Mouse (Mus musculus) layer of hippocampus, postnatal 10 days (tissue): ENCODE results near the gene Hdac8. TPM values are rescaled to one million over a fixed set of nuclear protein-coding genes. Genes with fewer than 3 reads are reported as not detected.
A peak's percentile ranks its signal among the peaks of the same experiment; 100 is the strongest.

Experiments used
- DNase-seq, 2 experiments: peaks; one replicate each; pipeline ENCODE4 v3.0.0; 2021; ENCODE audit warnings: low spot score in 2 of 2
- long read RNA-seq: library from polyadenylated mRNA; stranded (forward); transcript quantifications from one replicate; pipeline ENCODE4 v2.0.0, GENCODE M21; 2023
- total RNA-seq, 2 experiments: library from RNA; stranded (reverse); gene quantifications; 2 replicates each; pipeline ENCODE4 v1.2.3; 2021

The Hdac8 gene
- 10 to 100 TPM; 14.5 to 16.2 TPM for total RNA-seq
- long read RNA-seq, transcript Hdac8-201 (11 exons, 1,936 nt) = major isoform, 5 of 13 reads
- long read RNA-seq, partial matches to known transcripts = 0 of 13 reads
- long read RNA-seq, other reads (novel, unspliced or antisense) = 8 of 13 reads

GRCm38 (mm10) chrX:102504644-102505481, at the start of gene Hdac8:
Gene Hdac8 (minus strand): TSS chrX:102505359.
- peak; percentile 41 to 62 for DNase-seq

DNA sequence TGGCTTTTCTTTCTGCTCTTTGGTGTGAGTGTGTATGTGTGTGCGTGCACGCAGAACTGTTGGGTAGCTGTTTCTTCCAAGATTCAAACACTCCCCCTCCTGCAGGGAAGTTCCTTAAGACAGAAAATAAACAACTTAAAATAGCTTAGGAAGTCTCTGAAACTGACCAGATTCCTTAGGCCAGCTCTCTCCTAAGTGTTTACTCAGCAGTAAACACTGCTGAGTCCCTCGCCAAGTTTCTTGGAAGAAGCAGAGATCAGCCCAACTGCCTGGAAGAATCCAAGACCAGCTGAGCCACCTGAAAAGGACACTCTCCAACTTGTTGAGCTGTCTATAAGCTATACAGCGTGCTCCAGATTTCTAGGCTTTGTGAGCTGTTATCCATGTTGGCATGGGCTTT, 4.0 kb upstream of the Hdac8 start:
- DNase-seq = no peak

DNA sequence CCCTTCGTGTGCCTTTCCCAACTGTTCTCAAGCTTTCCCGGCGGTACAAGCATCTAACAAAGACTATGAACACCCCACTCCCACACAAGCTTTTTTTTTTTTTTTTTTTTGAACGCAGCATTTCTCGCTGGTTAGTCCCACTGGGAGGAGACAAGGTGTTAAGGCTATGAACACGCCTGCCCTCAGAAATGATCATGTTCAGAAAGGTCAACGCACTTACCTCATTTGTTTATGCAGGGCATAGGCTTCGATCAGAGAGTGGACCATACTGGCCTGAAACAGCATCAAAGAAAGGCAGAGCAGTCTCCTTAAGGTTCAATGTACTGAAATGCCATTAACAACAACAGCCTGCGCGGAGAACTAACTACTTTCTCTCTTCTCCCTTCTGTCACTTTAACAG, 980 bp downstream of the Hdac8 start:
- DNase-seq = no peak

GRCm38 (mm10) chrX:102493992-102494730, 11.0 kb downstream of the Hdac8 start:
- DNase-seq = peak in 1 of 2 experiments; percentile 8

GRCm38 (mm10) chrX:102485575-102485974, 19.6 kb downstream of the Hdac8 start:
- no peak for DNase-seq

DNA sequence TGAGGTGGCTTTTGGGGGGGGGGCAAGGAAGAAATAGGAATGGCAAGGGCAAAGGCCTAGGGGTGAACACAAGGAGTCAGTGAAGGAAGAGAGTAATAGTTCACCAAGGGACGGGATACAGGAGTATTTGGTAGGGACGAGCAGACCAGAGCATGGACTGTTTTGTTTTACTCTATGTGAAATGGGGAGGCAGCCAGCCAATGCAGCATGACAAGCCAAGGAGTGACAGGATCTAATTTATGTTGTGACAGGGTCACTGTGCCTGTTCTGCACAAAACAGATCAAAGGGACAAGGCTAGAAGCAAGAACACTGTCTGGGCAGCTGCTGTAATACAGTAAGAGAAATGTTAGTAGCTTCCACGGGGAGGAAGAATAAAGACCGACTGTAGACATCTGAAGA, 25.5 kb downstream of the Hdac8 start:
- DNase-seq = no peak

- DNase-seq = peak in 1 of 2 experiments; percentile 27
These were observed 26.2 kb downstream of the Hdac8 start for GRCm38 (mm10) chrX:102478965-102479364.

DNA sequence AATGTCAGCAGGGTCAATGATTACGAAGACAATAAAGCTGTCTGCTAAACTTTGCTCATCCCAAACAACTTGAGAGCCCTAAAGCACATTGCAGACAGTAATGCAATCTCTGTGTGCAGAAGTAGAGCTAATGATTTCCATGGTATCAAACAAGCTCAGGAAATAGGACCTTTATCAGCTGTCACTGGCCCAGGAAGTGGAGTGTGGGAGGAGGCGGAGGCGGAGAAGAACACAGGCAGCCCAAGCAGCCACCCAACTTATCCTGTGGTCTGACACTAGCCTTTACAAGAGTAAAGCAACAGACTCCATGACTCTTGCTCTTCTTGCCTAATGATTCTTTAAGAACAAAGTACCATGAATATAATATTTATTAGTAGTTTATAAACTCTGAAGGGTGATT, 26.7 kb downstream of the Hdac8 start:
- no peak for DNase-seq

- peak; percentile 77 to 83 for DNase-seq
These were observed 28.4 kb downstream of the Hdac8 start for GRCm38 (mm10) chrX:102476784-102477183.

DNA sequence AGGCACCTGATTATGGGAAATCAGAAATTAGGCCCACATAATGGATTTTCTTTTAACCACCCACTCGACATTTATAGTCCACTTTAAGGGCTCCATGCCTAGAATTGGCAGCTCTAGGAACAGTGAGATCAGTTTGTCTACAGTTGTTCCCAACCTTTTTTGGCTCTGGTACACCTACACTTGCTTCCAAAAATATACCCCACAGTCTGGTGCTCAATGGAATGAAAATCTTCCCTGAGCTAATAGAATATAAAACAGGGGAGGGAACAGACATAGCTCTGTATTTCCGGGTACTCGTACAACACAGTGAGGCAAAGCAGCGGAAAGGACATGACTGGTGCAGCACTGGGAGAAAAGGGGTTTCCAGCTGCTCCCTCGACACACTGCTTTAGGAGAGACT, 29.6 kb downstream of the Hdac8 start:
- DNase-seq = no peak

GRCm38 (mm10) chrX:102418343-102419127, 86.6 kb downstream of the Hdac8 start:
- DNase-seq = no peak

DNA sequence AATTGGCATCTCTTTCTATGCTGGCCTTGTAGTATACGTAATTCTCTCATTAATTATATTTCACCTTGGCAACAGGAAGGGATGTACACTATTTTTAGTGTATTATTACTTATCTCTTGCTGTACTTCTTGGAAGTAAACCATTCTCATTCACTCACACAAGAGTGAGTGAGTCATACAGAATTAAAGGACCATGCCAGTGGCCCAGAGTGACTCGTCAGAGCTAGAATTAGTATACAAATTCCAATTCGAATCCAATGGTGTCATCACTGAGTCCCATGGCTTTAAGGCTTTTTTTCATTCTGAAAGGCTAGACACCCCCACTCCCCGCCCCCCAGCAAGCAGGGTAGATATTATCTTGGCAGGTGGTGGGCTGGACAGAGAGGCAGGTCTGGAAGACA, 88.2 kb downstream of the Hdac8 start:
- no peak for DNase-seq

DNA sequence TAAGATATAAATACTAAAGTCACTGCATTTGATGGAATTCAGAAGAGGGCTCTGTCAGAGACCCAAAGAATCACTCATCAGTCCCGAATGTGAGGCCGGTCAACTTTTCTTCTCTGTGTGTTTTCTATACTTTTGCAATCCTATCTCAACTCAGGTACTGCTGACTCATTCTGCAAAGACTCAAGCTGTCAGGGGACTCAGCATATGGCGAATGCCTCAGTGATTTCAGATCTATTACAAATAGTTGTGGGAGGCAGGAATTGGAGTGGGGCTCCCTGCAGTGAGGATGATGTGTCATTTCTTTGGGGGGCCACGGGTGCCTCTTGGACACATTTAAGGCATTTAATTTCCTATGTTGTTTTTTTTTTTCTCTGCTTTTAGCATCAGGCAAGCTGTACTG, 88.8 kb downstream of the Hdac8 start:
- DNase-seq = no peak

DNA sequence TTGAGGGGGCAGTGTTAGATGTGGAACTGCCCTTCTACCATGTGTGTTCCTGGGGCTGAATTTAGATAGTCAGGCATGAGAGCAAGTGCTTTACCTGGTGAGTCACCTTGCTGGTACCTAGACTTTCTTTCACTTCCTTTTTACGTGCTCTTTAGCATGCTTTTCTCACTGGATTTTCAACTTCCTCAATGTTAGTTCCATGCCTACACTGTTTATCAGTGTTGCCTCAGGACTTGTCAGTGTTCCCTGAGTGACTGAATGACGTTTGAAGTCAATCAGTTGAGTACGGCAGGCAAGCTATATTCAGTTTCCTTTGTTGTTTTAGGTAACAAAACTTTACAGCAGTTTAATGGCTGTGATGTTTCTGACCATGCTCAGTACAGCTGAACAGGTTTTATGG, 120.4 kb downstream of the Hdac8 start:
- DNase-seq = no peak

DNA sequence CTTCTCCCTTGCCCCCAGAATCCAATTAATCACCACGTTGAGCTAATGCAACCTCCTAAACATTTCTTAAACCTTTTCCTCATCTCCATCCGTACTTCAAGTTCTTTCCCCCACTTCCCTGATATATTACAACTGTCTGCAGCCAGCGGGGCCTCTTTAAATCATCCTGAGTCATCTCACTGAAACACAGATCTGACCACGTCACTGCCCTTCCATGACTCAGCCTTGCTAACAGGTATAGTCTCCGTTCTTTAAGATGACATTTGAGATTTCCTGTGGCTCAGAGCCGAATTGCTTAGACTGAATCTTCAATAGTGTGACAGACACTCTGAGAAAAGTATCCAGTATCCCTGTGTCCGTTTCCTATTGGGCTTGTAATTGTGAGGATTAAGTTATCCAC, 122.0 kb downstream of the Hdac8 start:
- no peak for DNase-seq

DNA sequence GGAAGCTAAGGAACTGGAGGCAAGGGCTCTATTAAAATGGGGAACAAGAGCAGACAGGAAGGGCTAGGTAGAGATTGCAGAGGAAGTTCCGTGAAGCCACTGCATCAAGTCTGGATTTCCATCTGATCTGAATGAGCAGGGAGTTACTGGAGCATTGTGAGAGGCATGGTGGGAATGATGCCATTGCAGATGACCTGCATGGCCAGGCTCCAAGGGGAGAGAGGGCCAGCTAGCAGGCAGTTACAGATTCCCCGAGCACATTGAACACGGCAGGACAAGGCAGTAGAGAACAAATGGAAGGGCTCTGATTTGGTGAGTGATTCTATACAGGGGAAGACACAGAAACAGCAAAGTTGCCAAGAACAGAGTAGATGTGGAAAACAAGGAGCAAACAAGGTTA, 138.6 kb downstream of the Hdac8 start:
- peak; percentile 5 to 20 for DNase-seq

DNA sequence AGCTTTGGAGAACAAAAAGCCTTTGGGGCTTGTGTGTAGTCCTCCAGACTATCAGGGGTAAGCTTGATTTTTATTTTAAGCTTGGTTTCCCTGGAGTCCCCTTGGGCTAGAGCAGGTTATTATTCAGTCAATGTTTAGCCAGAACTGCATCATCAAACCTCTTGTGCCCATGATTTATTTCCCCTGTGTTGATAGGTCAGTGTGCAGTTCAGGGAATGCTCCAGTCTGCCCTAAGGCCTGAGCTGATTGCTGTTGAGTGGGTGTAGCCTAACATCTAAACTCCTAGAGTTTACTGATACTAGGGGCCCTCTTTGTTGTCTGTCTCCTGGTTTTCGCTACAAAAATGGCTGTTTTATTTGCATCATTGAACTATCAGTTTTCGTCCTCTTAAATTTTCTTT, 142.9 kb downstream of the Hdac8 start:
- no peak for DNase-seq

GRCm38 (mm10) chrX:102353412-102353811, 151.7 kb downstream of the Hdac8 start:
- DNase-seq = no peak

- peak; percentile 12 to 31 for DNase-seq
These were observed 155.1 kb downstream of the Hdac8 start for GRCm38 (mm10) chrX:102349843-102350731.

DNA sequence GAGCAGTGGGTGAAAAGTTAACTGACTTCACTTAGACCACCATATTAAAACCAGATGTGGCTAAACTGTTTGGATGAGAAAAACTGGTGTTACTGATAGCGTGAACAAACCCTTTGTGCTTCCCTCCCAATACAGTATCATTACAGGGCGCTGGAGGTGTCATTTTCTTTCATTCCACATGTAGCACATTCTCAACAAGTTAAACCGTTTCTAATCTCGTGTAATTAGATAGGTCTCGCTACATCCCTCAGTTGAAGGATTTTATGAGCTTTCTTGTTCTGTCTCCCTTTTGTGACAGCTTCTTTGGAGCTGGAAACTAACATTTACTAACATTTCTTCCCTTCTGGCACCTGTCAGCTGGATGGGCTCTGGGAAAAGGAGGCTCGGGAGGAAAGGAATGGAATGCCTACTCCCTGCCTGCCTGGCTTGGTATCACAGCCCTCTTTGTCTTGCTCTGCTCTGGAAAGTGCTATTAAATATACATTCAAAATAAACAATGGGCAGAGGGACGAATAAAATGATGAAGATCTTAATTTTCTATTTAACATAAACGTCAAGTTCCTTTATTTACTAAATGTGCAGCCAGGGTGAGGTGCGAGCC, 156.2 kb downstream of the Hdac8 start:
- no peak for DNase-seq
